Mouse (Mus musculus): ENCODE data around the gene Fam155a. TPM values are rescaled to one million over a fixed set of nuclear protein-coding genes. Genes with fewer than 3 reads are reported as not detected.
"Not testable (repeated sequence)": the region's sequence is repeated elsewhere in the genome, so short reads cannot be mapped to it uniquely, and the experiment has no call there.

Fam155a gene
- polyA plus RNA-seq (2014; fragmentation: Nextera tagmentation; extraction: Ambion mirVana) = 3.9 and 4.4 TPM in 2 replicates

GRCm38 (mm10) chr8:9770999-9771605, at the start of gene Fam155a:
Gene Fam155a (minus strand): TSS chr8:9771161.
- Histone ChIP-seq H3K4me3 (ENCODE audit: low read depth, low read length) (peak within 1 kb of the TSS; percentile 66), H3K4me2 (peak within 1 kb of the TSS; percentile 72), H3K36me3 (ENCODE audit: control insufficient read depth, insufficient read depth, low read length) (no peaks in the 10 kb centered on the region), H3K27ac (ENCODE audit: low read depth, low read length) (peak within 1 kb of the TSS; percentile 51), H3K9me3 (ENCODE audit: control insufficient read depth, low read length) (no peaks in the 10 kb centered on the region), H3K27me3 (ENCODE audit: control insufficient read depth, insufficient read depth, low read length) (peaks cover 6% of the 10 kb centered on the region), H3K4me1 (ENCODE audit: control insufficient read depth, insufficient read depth, low read length) (peaks cover 2% of the 10 kb centered on the region; the same call in 1 of the 2 replicates), H3K9ac (ENCODE audit: low read length) (peak within 1 kb of the TSS; percentile 66)
- ATAC-seq (ENCODE audit: low FRiP score) (peak; percentile 85), DNase-seq (ENCODE audit: low spot score, missing footprints) (peak; percentile 93)
- WGBS = 0% methylated on average over 26 of the region's 29 CpGs

GRCm38 (mm10) chr8:9813273-9813946, 42.4 kb upstream of the Fam155a start:
- DNase-seq (ENCODE audit: low spot score, missing footprints) (no peak), ATAC-seq (ENCODE audit: low FRiP score) (no peak)
- Histone ChIP-seq H3K9me3 (ENCODE audit: control insufficient read depth, low read length) (no peaks in the 10 kb centered on the region), H3K4me2 (no peak overlapping the region), H3K4me3 (ENCODE audit: low read depth, low read length) (no peak overlapping the region), H3K27me3 (ENCODE audit: control insufficient read depth, insufficient read depth, low read length) (no peaks in the 10 kb centered on the region), H3K9ac (ENCODE audit: low read length) (no peak overlapping the region), H3K4me1 (ENCODE audit: control insufficient read depth, insufficient read depth, low read length) (no peaks in the 10 kb centered on the region), H3K27ac (ENCODE audit: low read depth, low read length) (no peak overlapping the region), H3K36me3 (ENCODE audit: control insufficient read depth, insufficient read depth, low read length) (no peaks in the 10 kb centered on the region)
- WGBS = 82% methylated on average over 8 of the region's 8 CpGs

- H3K27ac ChIP-seq (ENCODE audit: low read depth, low read length) = no peak overlapping the region
- no peak overlapping the region for H3K9ac ChIP-seq (ENCODE audit: low read length)
- H3K9me3 ChIP-seq (ENCODE audit: control insufficient read depth, low read length) = no peaks in the 10 kb centered on the region
- H3K4me1 ChIP-seq (ENCODE audit: control insufficient read depth, insufficient read depth, low read length) = no peaks in the 10 kb centered on the region
- WGBS = 80% methylated on average over 12 of the region's 12 CpGs
- no peaks in the 10 kb centered on the region for H3K27me3 ChIP-seq (ENCODE audit: control insufficient read depth, insufficient read depth, low read length)
- DNase-seq (ENCODE audit: low spot score, missing footprints) (no peak), ATAC-seq (ENCODE audit: low FRiP score) (no peak)
- H3K4me3 ChIP-seq (ENCODE audit: low read depth, low read length) = no peak overlapping the region
- H3K36me3 ChIP-seq (ENCODE audit: control insufficient read depth, insufficient read depth, low read length) = no peaks in the 10 kb centered on the region
- H3K4me2 ChIP-seq = no peak overlapping the region
Observed at GRCm38 (mm10) chr8:9810955-9811530, 40.1 kb upstream of the Fam155a start.

GRCm38 (mm10) chr8:9808596-9808995, 37.6 kb upstream of the Fam155a start:
- DNase-seq (ENCODE audit: low spot score, missing footprints) (no peak), ATAC-seq (ENCODE audit: low FRiP score) (no peak)
- Histone ChIP-seq H3K4me1 (ENCODE audit: control insufficient read depth, insufficient read depth, low read length) (no peaks in the 10 kb centered on the region), H3K4me2 (no peak overlapping the region), H3K4me3 (ENCODE audit: low read depth, low read length) (no peak overlapping the region), H3K9me3 (ENCODE audit: control insufficient read depth, low read length) (no peaks in the 10 kb centered on the region), H3K9ac (ENCODE audit: low read length) (no peak overlapping the region), H3K27me3 (ENCODE audit: control insufficient read depth, insufficient read depth, low read length) (no peaks in the 10 kb centered on the region), H3K36me3 (ENCODE audit: control insufficient read depth, insufficient read depth, low read length) (no peaks in the 10 kb centered on the region), H3K27ac (ENCODE audit: low read depth, low read length) (no peak overlapping the region)
- 86% methylated on average over 9 of the region's 9 CpGs for WGBS

GRCm38 (mm10) chr8:9805676-9806075, 34.7 kb upstream of the Fam155a start:
- no peaks in the 10 kb centered on the region for H3K9me3 ChIP-seq (ENCODE audit: control insufficient read depth, low read length)
- H3K9ac ChIP-seq (ENCODE audit: low read length) = no peak overlapping the region
- H3K27ac ChIP-seq (ENCODE audit: low read depth, low read length) = no peak overlapping the region
- ATAC-seq (ENCODE audit: low FRiP score) (no peak), DNase-seq (ENCODE audit: low spot score, missing footprints) (no peak)
- no peaks in the 10 kb centered on the region for H3K36me3 ChIP-seq (ENCODE audit: control insufficient read depth, insufficient read depth, low read length)
- no peak overlapping the region for H3K4me3 ChIP-seq (ENCODE audit: low read depth, low read length)
- no peaks in the 10 kb centered on the region for H3K27me3 ChIP-seq (ENCODE audit: control insufficient read depth, insufficient read depth, low read length)
- H3K4me1 ChIP-seq (ENCODE audit: control insufficient read depth, insufficient read depth, low read length) = no peaks in the 10 kb centered on the region
- no peak overlapping the region for H3K4me2 ChIP-seq
- 87% methylated on average over 1 of the region's 1 CpGs for WGBS

- H3K9me3 ChIP-seq (ENCODE audit: control insufficient read depth, low read length); H3K27ac ChIP-seq (ENCODE audit: low read depth, low read length); H3K4me1 ChIP-seq (ENCODE audit: control insufficient read depth, insufficient read depth, low read length); H3K9ac ChIP-seq (ENCODE audit: low read length); DNase-seq (ENCODE audit: low spot score, missing footprints); H3K4me2 ChIP-seq; H3K4me3 ChIP-seq (ENCODE audit: low read depth, low read length); H3K36me3 ChIP-seq (ENCODE audit: control insufficient read depth, insufficient read depth, low read length); H3K27me3 ChIP-seq (ENCODE audit: control insufficient read depth, insufficient read depth, low read length): not testable (repeated sequence)
- ATAC-seq (ENCODE audit: low FRiP score) = peak; percentile 65; the same call in 1 of the 2 replicates
- WGBS = 76% methylated on average over 8 of the region's 11 CpGs
Observed at GRCm38 (mm10) chr8:9800346-9800745, 29.4 kb upstream of the Fam155a start.

- Histone ChIP-seq H3K9me3 (ENCODE audit: control insufficient read depth, low read length) (no peaks in the 10 kb centered on the region), H3K4me3 (ENCODE audit: low read depth, low read length) (no peak overlapping the region), H3K4me1 (ENCODE audit: control insufficient read depth, insufficient read depth, low read length) (no peaks in the 10 kb centered on the region), H3K9ac (ENCODE audit: low read length) (no peak overlapping the region), H3K4me2 (no peak overlapping the region), H3K27ac (ENCODE audit: low read depth, low read length) (no peak overlapping the region), H3K27me3 (ENCODE audit: control insufficient read depth, insufficient read depth, low read length) (no peaks in the 10 kb centered on the region), H3K36me3 (ENCODE audit: control insufficient read depth, insufficient read depth, low read length) (no peaks in the 10 kb centered on the region)
- peak; percentile 58 for ATAC-seq (ENCODE audit: low FRiP score)
- 87% methylated on average over 11 of the region's 11 CpGs for WGBS
- DNase-seq (ENCODE audit: low spot score, missing footprints) = no peak
Observed at GRCm38 (mm10) chr8:9799923-9800322, 29.0 kb upstream of the Fam155a start.

GRCm38 (mm10) chr8:9797514-9797913, 26.6 kb upstream of the Fam155a start:
- ATAC-seq (ENCODE audit: low FRiP score) (no peak), DNase-seq (ENCODE audit: low spot score, missing footprints) (no peak)
- H3K9ac ChIP-seq (ENCODE audit: low read length) = no peak overlapping the region
- H3K4me2 ChIP-seq = no peak overlapping the region
- H3K9me3 ChIP-seq (ENCODE audit: control insufficient read depth, low read length) = no peaks in the 10 kb centered on the region
- H3K4me1 ChIP-seq (ENCODE audit: control insufficient read depth, insufficient read depth, low read length) = no peaks in the 10 kb centered on the region
- H3K36me3 ChIP-seq (ENCODE audit: control insufficient read depth, insufficient read depth, low read length) = no peaks in the 10 kb centered on the region
- no peaks in the 10 kb centered on the region for H3K27me3 ChIP-seq (ENCODE audit: control insufficient read depth, insufficient read depth, low read length)
- WGBS = 76% methylated on average over 8 of the region's 8 CpGs
- no peak overlapping the region for H3K4me3 ChIP-seq (ENCODE audit: low read depth, low read length)
- no peak overlapping the region for H3K27ac ChIP-seq (ENCODE audit: low read depth, low read length)

GRCm38 (mm10) chr8:9795724-9796123, 24.8 kb upstream of the Fam155a start:
- ATAC-seq (ENCODE audit: low FRiP score) = no peak

More at GRCm38 (mm10) chr8:9795724-9796123, 24.8 kb upstream of the Fam155a start:
- Histone ChIP-seq H3K27me3 (ENCODE audit: control insufficient read depth, insufficient read depth, low read length) (no peaks in the 10 kb centered on the region), H3K9ac (ENCODE audit: low read length) (no peak overlapping the region), H3K27ac (ENCODE audit: low read depth, low read length) (no peak overlapping the region), H3K36me3 (ENCODE audit: control insufficient read depth, insufficient read depth, low read length) (no peaks in the 10 kb centered on the region), H3K4me3 (ENCODE audit: low read depth, low read length) (no peak overlapping the region), H3K4me1 (ENCODE audit: control insufficient read depth, insufficient read depth, low read length) (no peaks in the 10 kb centered on the region), H3K4me2 (no peak overlapping the region), H3K9me3 (ENCODE audit: control insufficient read depth, low read length) (no peaks in the 10 kb centered on the region)
- WGBS = 94% methylated on average over 6 of the region's 6 CpGs
- DNase-seq (ENCODE audit: low spot score, missing footprints) = no peak
